Mouse (Mus musculus): ENCODE data around the gene Smg8. TPM values are rescaled to one million over a fixed set of nuclear protein-coding genes. Genes with fewer than 3 reads are reported as not detected.

The Smg8 gene
- polyA plus RNA-seq, 1 experiment from 2014 or later = 20.1 TPM

- ATAC-seq (ENCODE audit: insufficient number of reproducible peaks, insufficient read depth, low FRiP score, low read depth) = no peak
- no peaks in the 10 kb centered on the region for H3K27me3 ChIP-seq (ENCODE audit: control insufficient read depth, insufficient read depth, low read length)
- H3K27ac ChIP-seq (ENCODE audit: low read length) = peak overlapping the region; percentile 97
- H3K9ac ChIP-seq (replicated peaks; ENCODE audit: low read depth, low read length) = peak overlapping the region; percentile 97
- H3K4me3 ChIP-seq (ENCODE audit: low read depth, low read length) = peak overlapping the region; percentile 92
- H3K9me3 ChIP-seq (ENCODE audit: control insufficient read depth, low read depth, low read length) = no peaks in the 10 kb centered on the region
- WGBS = 0% methylated on average over 42 of the region's 42 CpGs
- H3K4me2 ChIP-seq (replicated peaks; ENCODE audit: low read depth, low read length) = peak overlapping the region; percentile 59
- H3K36me3 ChIP-seq (ENCODE audit: control insufficient read depth, insufficient read depth, low read length) = peaks cover 20% of the 10 kb centered on the region
- H3K4me1 ChIP-seq (ENCODE audit: control insufficient read depth, insufficient read depth, low read length) = peaks cover 8% of the 10 kb centered on the region; the same call in 1 of the 2 replicates
Observed at GRCm38 (mm10) chr11:87109519-87110171, 23.1 kb upstream of the Smg8 start.

- under 1% methylated on average over 40 of the region's 40 CpGs for WGBS
- Histone ChIP-seq H3K4me3 (ENCODE audit: low read depth, low read length) (peak within 1 kb of the TSS; percentile 92), H3K4me2 (replicated peaks; ENCODE audit: low read depth, low read length) (peak within 1 kb of the TSS; percentile 59), H3K9ac (replicated peaks; ENCODE audit: low read depth, low read length) (peak within 1 kb of the TSS; percentile 97), H3K27me3 (ENCODE audit: control insufficient read depth, insufficient read depth, low read length) (no peaks in the 10 kb centered on the region), H3K27ac (ENCODE audit: low read length) (peak within 1 kb of the TSS; percentile 97), H3K36me3 (ENCODE audit: control insufficient read depth, insufficient read depth, low read length) (peaks cover 25% of the 10 kb centered on the region), H3K9me3 (ENCODE audit: control insufficient read depth, low read depth, low read length) (no peaks in the 10 kb centered on the region), H3K4me1 (ENCODE audit: control insufficient read depth, insufficient read depth, low read length) (peaks cover 8% of the 10 kb centered on the region; the same call in 1 of the 2 replicates)
- ATAC-seq (ENCODE audit: insufficient number of reproducible peaks, insufficient read depth, low FRiP score, low read depth) = peak; percentile 99
Observed at GRCm38 (mm10) chr11:87108755-87109518, 22.4 kb upstream of the Smg8 start, which contains the start of gene Ska2. Gene Ska2 (plus strand): TSS chr11:87109234.

- Histone ChIP-seq H3K36me3 (ENCODE audit: control insufficient read depth, insufficient read depth, low read length) (peaks cover 23% of the 10 kb centered on the region), H3K9ac (replicated peaks; ENCODE audit: low read depth, low read length) (peak within 1 kb of the TSS; percentile 97), H3K4me3 (ENCODE audit: low read depth, low read length) (peak within 1 kb of the TSS; percentile 92), H3K9me3 (ENCODE audit: control insufficient read depth, low read depth, low read length) (no peaks in the 10 kb centered on the region), H3K27me3 (ENCODE audit: control insufficient read depth, insufficient read depth, low read length) (no peaks in the 10 kb centered on the region), H3K4me2 (replicated peaks; ENCODE audit: low read depth, low read length) (peak within 1 kb of the TSS; percentile 59), H3K27ac (ENCODE audit: low read length) (peak within 1 kb of the TSS; percentile 97), H3K4me1 (ENCODE audit: control insufficient read depth, insufficient read depth, low read length) (peaks cover 8% of the 10 kb centered on the region; the same call in 1 of the 2 replicates)
- 0% methylated on average over 14 of the region's 14 CpGs for WGBS
- ATAC-seq (ENCODE audit: insufficient number of reproducible peaks, insufficient read depth, low FRiP score, low read depth) = no peak
Observed at GRCm38 (mm10) chr11:87108409-87108754, 21.8 kb upstream of the Smg8 start, which contains the start of gene Prr11. Gene Prr11 (minus strand): TSS chr11:87108708.

GRCm38 (mm10) chr11:87087142-87087541, 568 bp upstream of the Smg8 start:
- H3K4me1 ChIP-seq (ENCODE audit: control insufficient read depth, insufficient read depth, low read length) = peaks cover 19% of the 10 kb centered on the region
- H3K27me3 ChIP-seq (ENCODE audit: control insufficient read depth, insufficient read depth, low read length) = no peaks in the 10 kb centered on the region
- ATAC-seq (ENCODE audit: insufficient number of reproducible peaks, insufficient read depth, low FRiP score, low read depth) = no peak
- H3K9ac ChIP-seq (replicated peaks; ENCODE audit: low read depth, low read length) = no peak overlapping the region
- no peaks in the 10 kb centered on the region for H3K9me3 ChIP-seq (ENCODE audit: control insufficient read depth, low read depth, low read length)
- WGBS = 67% methylated on average over 2 of the region's 2 CpGs
- peak overlapping the region; percentile 88 for H3K4me3 ChIP-seq (ENCODE audit: low read depth, low read length)
- H3K27ac ChIP-seq (ENCODE audit: low read length) = peak overlapping the region; percentile 15; the same call in 1 of the 2 replicates
- H3K4me2 ChIP-seq (replicated peaks; ENCODE audit: low read depth, low read length) = peak overlapping the region; percentile 77
- peaks cover 42% of the 10 kb centered on the region for H3K36me3 ChIP-seq (ENCODE audit: control insufficient read depth, insufficient read depth, low read length)

GRCm38 (mm10) chr11:87085461-87085860, 1.1 kb downstream of the Smg8 start:
- H3K36me3 ChIP-seq (ENCODE audit: control insufficient read depth, insufficient read depth, low read length) = peaks cover 41% of the 10 kb centered on the region
- H3K27ac ChIP-seq (ENCODE audit: low read length) = no peak overlapping the region
- peak overlapping the region; percentile 88 for H3K4me3 ChIP-seq (ENCODE audit: low read depth, low read length)
- no peak for ATAC-seq (ENCODE audit: insufficient number of reproducible peaks, insufficient read depth, low FRiP score, low read depth)
- no peaks in the 10 kb centered on the region for H3K27me3 ChIP-seq (ENCODE audit: control insufficient read depth, insufficient read depth, low read length)
- no peaks in the 10 kb centered on the region for H3K9me3 ChIP-seq (ENCODE audit: control insufficient read depth, low read depth, low read length)
- peaks cover 19% of the 10 kb centered on the region for H3K4me1 ChIP-seq (ENCODE audit: control insufficient read depth, insufficient read depth, low read length)
- peak overlapping the region; percentile 77 for H3K4me2 ChIP-seq (replicated peaks; ENCODE audit: low read depth, low read length)
- 88% methylated on average over 13 of the region's 13 CpGs for WGBS
- H3K9ac ChIP-seq (replicated peaks; ENCODE audit: low read depth, low read length) = no peak overlapping the region

GRCm38 (mm10) chr11:87083712-87084111, 2.9 kb downstream of the Smg8 start:
- no peaks in the 10 kb centered on the region for H3K27me3 ChIP-seq (ENCODE audit: control insufficient read depth, insufficient read depth, low read length)
- no peak overlapping the region for H3K4me3 ChIP-seq (ENCODE audit: low read depth, low read length)
- no peak overlapping the region for H3K27ac ChIP-seq (ENCODE audit: low read length)
- H3K4me2 ChIP-seq (replicated peaks; ENCODE audit: low read depth, low read length) = no peak overlapping the region
- no peak overlapping the region for H3K9ac ChIP-seq (replicated peaks; ENCODE audit: low read depth, low read length)
- WGBS = 44% methylated on average over 1 of the region's 1 CpGs
- no peaks in the 10 kb centered on the region for H3K9me3 ChIP-seq (ENCODE audit: control insufficient read depth, low read depth, low read length)
- no peak for ATAC-seq (ENCODE audit: insufficient number of reproducible peaks, insufficient read depth, low FRiP score, low read depth)
- peaks cover 45% of the 10 kb centered on the region for H3K36me3 ChIP-seq (ENCODE audit: control insufficient read depth, insufficient read depth, low read length)
- H3K4me1 ChIP-seq (ENCODE audit: control insufficient read depth, insufficient read depth, low read length) = peaks cover 19% of the 10 kb centered on the region

- no peaks in the 10 kb centered on the region for H3K27me3 ChIP-seq (ENCODE audit: control insufficient read depth, insufficient read depth, low read length)
- WGBS = under 1% methylated on average over 43 of the region's 43 CpGs
- ATAC-seq (ENCODE audit: insufficient number of reproducible peaks, insufficient read depth, low FRiP score, low read depth) = peak; percentile 88
Observed at GRCm38 (mm10) chr11:87073866-87074440, 12.6 kb downstream of the Smg8 start, which contains the start of gene Gdpd1. Gene Gdpd1 (minus strand): TSS chr11:87074062.

GRCm38 (mm10) chr11:87073343-87073865, 13.2 kb downstream of the Smg8 start:
- under 1% methylated on average over 24 of the region's 24 CpGs for WGBS
- Histone ChIP-seq H3K4me2 (replicated peaks; ENCODE audit: low read depth, low read length) (peak overlapping the region; percentile 98), H3K27ac (ENCODE audit: low read length) (peak overlapping the region; percentile 67; the same call in 1 of the 2 replicates), H3K9ac (replicated peaks; ENCODE audit: low read depth, low read length) (peak overlapping the region; percentile 60), H3K27me3 (ENCODE audit: control insufficient read depth, insufficient read depth, low read length) (no peaks in the 10 kb centered on the region), H3K4me3 (ENCODE audit: low read depth, low read length) (peak overlapping the region; percentile 61), H3K9me3 (ENCODE audit: control insufficient read depth, low read depth, low read length) (no peaks in the 10 kb centered on the region), H3K4me1 (ENCODE audit: control insufficient read depth, insufficient read depth, low read length) (no peaks in the 10 kb centered on the region), H3K36me3 (ENCODE audit: control insufficient read depth, insufficient read depth, low read length) (peaks cover 17% of the 10 kb centered on the region)
- ATAC-seq (ENCODE audit: insufficient number of reproducible peaks, insufficient read depth, low FRiP score, low read depth) = peak; percentile 70; the same call in 1 of the 2 replicates

More at GRCm38 (mm10) chr11:87073866-87074440, 12.6 kb downstream of the Smg8 start, which contains the start of gene Gdpd1:
- peak within 1 kb of the TSS; percentile 98 for H3K4me2 ChIP-seq (replicated peaks; ENCODE audit: low read depth, low read length)
- H3K36me3 ChIP-seq (ENCODE audit: control insufficient read depth, insufficient read depth, low read length) = peaks cover 17% of the 10 kb centered on the region
- H3K4me1 ChIP-seq (ENCODE audit: control insufficient read depth, insufficient read depth, low read length) = no peaks in the 10 kb centered on the region
- H3K27ac ChIP-seq (ENCODE audit: low read length) = peak within 1 kb of the TSS; percentile 67; the same call in 1 of the 2 replicates
- peak within 1 kb of the TSS; percentile 60 for H3K9ac ChIP-seq (replicated peaks; ENCODE audit: low read depth, low read length)
- peak within 1 kb of the TSS; percentile 61 for H3K4me3 ChIP-seq (ENCODE audit: low read depth, low read length)
- no peaks in the 10 kb centered on the region for H3K9me3 ChIP-seq (ENCODE audit: control insufficient read depth, low read depth, low read length)

All from stomach, embryonic 14.5 days (tissue).